Mouse (Mus musculus): Measurements from ENCODE around the gene Spata21. TPM values are rescaled to one million over a fixed set of nuclear protein-coding genes. Genes with fewer than 3 reads are reported as not detected.
A peak's percentile ranks its signal among the peaks of the same experiment; 100 is the strongest.

Gene Spata21
- total RNA-seq, 2 experiments from 2014 or later: not detected

GRCm38 (mm10) chr4:141073661-141074060 lies 14.5 kb upstream of the Spata21 start:
- intact Hi-C loops (cut with DNase I): no loop called here

GRCm38 (mm10) chr4:141074109-141074508 lies 14.0 kb upstream of the Spata21 start:
- DNase-seq: no peak
- intact Hi-C loops (cut with DNase I): no loop called here

More at GRCm38 (mm10) chr4:141073661-141074060, 14.5 kb upstream of the Spata21 start:
- peak; percentile 56 to 72 for DNase-seq

- intact Hi-C loops (cut with DNase I): no loop called here
These were observed 11.2 kb upstream of the Spata21 start for GRCm38 (mm10) chr4:141076761-141077506.

GRCm38 (mm10) chr4:141077681-141078509 lies 10.2 kb upstream of the Spata21 start, which contains the start of gene Necap2:
Gene Necap2 (minus strand): TSS chr4:141078357.
- peak; percentile 90 to 92 for DNase-seq
- intact Hi-C loops (cut with DNase I): no loop called here

More at GRCm38 (mm10) chr4:141076761-141077506, 11.2 kb upstream of the Spata21 start:
- DNase-seq: no peak

GRCm38 (mm10) chr4:141078510-141079137 lies 9.5 kb upstream of the Spata21 start:
- DNase-seq: no peak
- intact Hi-C loops (cut with DNase I): no loop called here

- no peak for DNase-seq
- intact Hi-C loops (cut with DNase I): no loop called here
These were observed 1.3 kb upstream of the Spata21 start for GRCm38 (mm10) chr4:141086862-141087261.

- intact Hi-C loops (cut with DNase I): no loop called here
- no peak for DNase-seq
These were observed 581 bp downstream of the Spata21 start for GRCm38 (mm10) chr4:141088714-141089113.

- intact Hi-C loops (cut with DNase I): no loop called here
- no peak for DNase-seq
These were observed 6.9 kb downstream of the Spata21 start for GRCm38 (mm10) chr4:141095016-141095415.

- intact Hi-C loops (cut with DNase I): no loop called here
- DNase-seq: no peak
These were observed 8.6 kb downstream of the Spata21 start for GRCm38 (mm10) chr4:141096710-141097109.

GRCm38 (mm10) chr4:141098935-141099334 lies 10.8 kb downstream of the Spata21 start:
- DNase-seq: no peak
- intact Hi-C loops (cut with DNase I): no loop called here

- DNase-seq: no peak
- intact Hi-C loops (cut with DNase I): no loop called here
These were observed 11.8 kb downstream of the Spata21 start for GRCm38 (mm10) chr4:141099956-141100355.

- DNase-seq: no peak
- intact Hi-C loops (cut with DNase I): no loop called here
These were observed 13.2 kb downstream of the Spata21 start for GRCm38 (mm10) chr4:141101291-141101690.

GRCm38 (mm10) chr4:141101855-141102254 lies 13.7 kb downstream of the Spata21 start:
- intact Hi-C loops (cut with DNase I): no loop called here

GRCm38 (mm10) chr4:141106526-141107183 lies 18.5 kb downstream of the Spata21 start:
- DNase-seq: no peak
- intact Hi-C loops (cut with DNase I): no loop called here

More at GRCm38 (mm10) chr4:141101855-141102254, 13.7 kb downstream of the Spata21 start:
- no peak for DNase-seq

- no peak for DNase-seq
- intact Hi-C loops (cut with DNase I): no loop called here
These were observed 20.1 kb downstream of the Spata21 start for GRCm38 (mm10) chr4:141108196-141108732.

- no peak for DNase-seq
- intact Hi-C loops (cut with DNase I): no loop called here
These were observed 25.7 kb downstream of the Spata21 start for GRCm38 (mm10) chr4:141113831-141114230.

GRCm38 (mm10) chr4:141114521-141114981 lies 26.4 kb downstream of the Spata21 start:
- no peak for DNase-seq
- intact Hi-C loops (cut with DNase I): no loop called here

GRCm38 (mm10) chr4:141115398-141115797 lies 27.3 kb downstream of the Spata21 start:
- intact Hi-C loops (cut with DNase I): loop anchor here (5.0 kb wide), 1 partner anchor 33 kb away; no protein-coding TSS in a partner anchor
- no peak for DNase-seq

GRCm38 (mm10) chr4:141118691-141119090 lies 30.6 kb downstream of the Spata21 start:
- intact Hi-C loops (cut with DNase I): loop anchor here (5.0 kb wide), 1 partner anchor 36 kb away; no protein-coding TSS in a partner anchor
- no peak for DNase-seq

GRCm38 (mm10) chr4:141120700-141121099 lies 32.6 kb downstream of the Spata21 start:
- intact Hi-C loops (cut with DNase I): no loop called here
- DNase-seq: no peak

Data from gastrocnemius, postnatal 36 days (tissue).